Mouse (Mus musculus) lung, postnatal 0 days (tissue): ENCODE results near the gene Ndufb8. TPM values are rescaled to one million over a fixed set of nuclear protein-coding genes. Genes with fewer than 3 reads are reported as not detected.

Experiments used
- ATAC-seq: fragments of 200-750 bp; cut with Nextera tagmentation; 2 replicates; pipeline ENCODE4 v1.8.0; 2017; ENCODE audit warnings: moderate library complexity
- DNase-seq: peaks from one replicate; pipeline ENCODE4 v3.0.0-alpha.2; 2016; ENCODE audit warnings: low spot score
- H3K27ac ChIP-seq: fragments of 300-500 bp; sonication (generic); 2 replicates; pipeline ENCODE4 v1.5.1; 2014; ENCODE audit warnings: antibody characterized with exemption, mild to moderate bottlenecking, low read length, mixed read lengths
- H3K27me3 ChIP-seq: fragments of 300-500 bp; sonication (generic); replicated peaks from 2 replicates; pipeline ENCODE4 v1.6.1; 2014; ENCODE audit warnings: low read length, mixed read lengths; ENCODE audit not compliant: insufficient read depth
- H3K36me3 ChIP-seq: fragments of 300-500 bp; sonication (generic); 2 replicates; pipeline ENCODE4 v1.6.1; 2014; ENCODE audit warnings: low read length, mixed read lengths; ENCODE audit not compliant: insufficient read depth
- H3K4me1 ChIP-seq: fragments of 300-500 bp; sonication (generic); 2 replicates; pipeline ENCODE4 v1.6.1; 2014; ENCODE audit warnings: antibody characterized with exemption, low read depth, low read length, mixed read lengths; ENCODE audit not compliant: insufficient read depth
- H3K4me2 ChIP-seq: fragments of 300-500 bp; sonication (generic); replicated peaks from 2 replicates; pipeline ENCODE4 v1.6.1; 2014; ENCODE audit warnings: low read depth, mild to moderate bottlenecking, low read length, moderate library complexity, mixed read lengths
- H3K4me3 ChIP-seq: fragments of 300-500 bp; sonication (generic); 2 replicates; pipeline ENCODE4 v1.5.1; 2014; ENCODE audit warnings: low read depth, low read length
- H3K9ac ChIP-seq: fragments of 300-500 bp; sonication (generic); replicated peaks from 2 replicates; pipeline ENCODE4 v1.6.1; 2014; ENCODE audit warnings: low read depth, mild to moderate bottlenecking
- H3K9me3 ChIP-seq: fragments of 300-500 bp; sonication (generic); 2 replicates; pipeline ENCODE4 v1.6.1; 2016; ENCODE audit warnings: low read length, mixed read lengths
- CTCF ChIP-seq: IDR thresholded peaks from 2 replicates; pipeline ENCODE4 v1.5.1; 2016; ENCODE audit warnings: antibody characterized with exemption, mild to moderate bottlenecking
- EP300 ChIP-seq: IDR thresholded peaks from 2 replicates; pipeline ENCODE4 v1.6.1; 2016; ENCODE audit warnings: antibody characterized with exemption, mild to moderate bottlenecking, control low read depth
- WGBS: fragments of 180-500 bp; shearing (Covaris S2); extraction: QIAGEN DNeasy Blood & Tissue Kit; methylation state at CpG from one replicate; pipeline ENCODE4 v1.1.7; 2014; 5-methylcytosine and 5-hydroxymethylcytosine counted together
- polyA plus RNA-seq: library from polyadenylated mRNA; unstranded; fragments of >200 nt; fragmentation: Nextera tagmentation; extraction: Ambion mirVana; gene quantifications from 2 replicates; pipeline ENCODE4 v1.2.1, GENCODE M21; 2015

Gene Ndufb8
- polyA plus RNA-seq, 1 experiment from 2014 or later = 406 TPM

DNA sequence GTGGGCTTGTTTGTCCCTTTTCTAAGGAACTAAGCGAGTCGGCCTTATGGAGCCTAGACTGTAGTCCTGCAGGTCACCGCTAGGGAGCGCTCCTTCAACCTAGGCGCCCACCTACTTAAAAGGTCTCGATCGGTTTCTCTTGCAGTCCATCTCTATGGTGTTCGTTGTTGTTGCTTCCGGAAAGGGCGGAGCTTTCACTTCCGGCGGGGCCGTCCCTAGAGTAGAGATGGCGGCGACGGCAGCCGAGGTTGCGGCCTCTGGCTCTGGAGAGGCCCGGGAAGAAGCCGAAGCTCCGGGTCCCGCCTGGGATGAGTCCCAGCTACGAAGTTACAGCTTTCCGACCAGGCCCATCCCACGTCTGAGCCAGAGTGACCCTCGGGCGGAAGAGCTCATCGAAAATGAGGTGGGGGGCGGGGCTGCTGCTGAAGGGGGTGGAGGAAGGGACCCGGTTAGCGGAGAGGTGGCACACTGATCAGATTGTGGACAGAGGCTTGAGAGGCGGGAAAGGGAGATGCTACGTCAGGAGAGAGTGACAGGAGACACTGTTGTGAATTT, 7.5 kb upstream of the Ndufb8 start, which contains the start of gene Hif1an:
Gene Hif1an (plus strand): TSS at position 199 of the 555 bp plus-strand sequence.
- Histone ChIP-seq H3K27me3 (no peaks in the 10 kb centered on the region), H3K4me2 (peak within 1 kb of the TSS; percentile 61), H3K4me3 (peak within 1 kb of the TSS; percentile 84), H3K36me3 (peaks cover 13% of the 10 kb centered on the region; the same call in 1 of the 2 replicates), H3K9me3 (no peaks in the 10 kb centered on the region), H3K27ac (peak within 1 kb of the TSS; percentile 79), H3K4me1 (peaks cover 8% of the 10 kb centered on the region), H3K9ac (peak within 1 kb of the TSS; percentile 67)
- peak; percentile 98 for DNase-seq
- WGBS = under 1% methylated on average over 33 of the region's 33 CpGs
- ATAC-seq = peak; percentile 98
- TF ChIP-seq EP300 (peak; percentile 70), CTCF (peak; percentile 93)

DNA sequence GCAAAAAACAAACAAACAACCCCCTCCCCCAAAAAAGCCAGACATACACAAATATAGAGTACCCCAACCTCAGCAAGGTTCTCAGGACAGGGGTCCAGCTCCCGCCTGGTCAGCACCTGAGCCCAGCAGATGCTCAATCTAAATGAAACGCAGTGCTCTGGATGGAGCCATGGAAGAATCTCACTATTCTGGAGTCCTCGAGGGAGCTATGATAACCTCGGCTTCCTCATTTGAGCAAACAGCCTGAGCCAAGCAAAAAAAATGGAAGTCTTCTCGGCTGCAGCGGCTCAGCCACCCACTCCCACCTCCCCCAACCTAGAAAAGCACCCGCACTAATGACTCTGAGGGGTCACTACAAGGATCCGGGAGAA, 765 bp downstream of the Ndufb8 start:
- 0 out of 2 replicates have a peak overlapping the region, but pooled peaks have one; percentile 54 for H3K27ac ChIP-seq
- DNase-seq = no peak
- TF ChIP-seq EP300 = no peak
- no peak for TF ChIP-seq CTCF

DNA sequence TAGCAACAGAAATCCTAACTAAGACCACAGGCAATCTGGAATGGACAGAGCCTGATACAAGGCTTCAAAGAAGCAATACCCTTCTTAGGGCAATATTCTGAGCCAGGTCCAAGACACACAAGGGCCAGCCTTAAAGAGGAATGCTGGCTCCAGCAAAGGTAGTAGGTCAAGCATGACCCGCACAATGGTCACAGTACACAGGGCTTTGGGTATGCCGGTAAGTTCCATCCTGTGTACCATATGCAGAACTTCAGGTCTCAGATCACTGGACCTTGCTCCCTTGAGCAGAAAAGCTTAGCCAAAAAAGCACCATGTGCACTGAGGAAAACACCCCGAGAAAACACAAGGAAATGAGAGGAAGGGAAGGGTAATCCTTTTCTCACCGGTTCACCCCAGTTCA, 2.0 kb downstream of the Ndufb8 start:
- WGBS = 92% methylated on average over 4 of the region's 4 CpGs
- H3K9ac ChIP-seq = no peak overlapping the region
- no peak overlapping the region for H3K4me3 ChIP-seq
- H3K27me3 ChIP-seq = no peaks in the 10 kb centered on the region
- no peak overlapping the region for H3K4me2 ChIP-seq
- ATAC-seq (no peak), DNase-seq (no peak)
- no peak overlapping the region for H3K27ac ChIP-seq
- H3K4me1 ChIP-seq = peaks cover 9% of the 10 kb centered on the region; the same call in 1 of the 2 replicates
- H3K9me3 ChIP-seq = no peaks in the 10 kb centered on the region
- TF ChIP-seq CTCF (no peak), EP300 (no peak)
- peaks cover 28% of the 10 kb centered on the region; the same call in 1 of the 2 replicates for H3K36me3 ChIP-seq

More for the DNA sequence above, 765 bp downstream of the Ndufb8 start:
- peak overlapping the region; percentile 88 for H3K9ac ChIP-seq
- H3K27me3 ChIP-seq = no peaks in the 10 kb centered on the region
- H3K9me3 ChIP-seq = no peaks in the 10 kb centered on the region
- H3K4me1 ChIP-seq = peaks cover 9% of the 10 kb centered on the region; the same call in 1 of the 2 replicates
- H3K4me2 ChIP-seq = peak overlapping the region; percentile 90
- peak overlapping the region; percentile 86 for H3K4me3 ChIP-seq
- ATAC-seq = no peak
- H3K36me3 ChIP-seq = peaks cover 18% of the 10 kb centered on the region; the same call in 1 of the 2 replicates
- whole genome bisulfite sequencing = 3% methylated on average over 8 of the region's 8 CpGs

DNA sequence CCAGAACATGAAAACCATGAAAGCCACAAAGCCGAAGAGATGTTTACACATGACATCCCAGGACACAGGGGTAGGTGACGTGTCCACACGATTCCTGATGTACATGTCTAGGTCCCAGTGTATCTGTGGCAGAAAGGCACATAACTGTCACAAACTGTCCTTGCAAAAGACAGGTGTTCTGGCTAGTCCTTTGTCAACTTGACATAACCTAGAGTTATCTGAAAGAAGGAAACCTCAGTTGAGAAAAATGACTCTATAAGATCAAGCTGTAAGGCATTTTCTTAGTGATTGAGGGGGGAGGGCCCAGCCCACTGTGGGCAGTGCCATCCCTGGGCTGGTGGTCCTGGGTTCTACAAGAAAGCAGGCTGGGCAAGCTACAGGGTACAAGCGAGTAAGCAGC, 2.5 kb downstream of the Ndufb8 start, which contains the start of gene Gm20538:
Gene Gm20538 (minus strand): TSS at position 101 of the 400 bp plus-strand sequence.
- DNase-seq = no peak
- peaks cover 30% of the 10 kb centered on the region; the same call in 1 of the 2 replicates for H3K36me3 ChIP-seq
- no peaks in the 10 kb centered on the region for H3K27me3 ChIP-seq
- no peak for ATAC-seq
- TF ChIP-seq EP300 = no peak
- TF ChIP-seq CTCF = no peak
- H3K4me1 ChIP-seq = peaks cover 9% of the 10 kb centered on the region; the same call in 1 of the 2 replicates
- H3K4me2 ChIP-seq = no peak within 1 kb of the TSS
- H3K4me3 ChIP-seq = no peak within 1 kb of the TSS
- H3K9me3 ChIP-seq = no peaks in the 10 kb centered on the region
- no peak within 1 kb of the TSS for H3K9ac ChIP-seq
- WGBS = 94% methylated on average over 4 of the region's 4 CpGs
- H3K27ac ChIP-seq = no peak within 1 kb of the TSS

DNA sequence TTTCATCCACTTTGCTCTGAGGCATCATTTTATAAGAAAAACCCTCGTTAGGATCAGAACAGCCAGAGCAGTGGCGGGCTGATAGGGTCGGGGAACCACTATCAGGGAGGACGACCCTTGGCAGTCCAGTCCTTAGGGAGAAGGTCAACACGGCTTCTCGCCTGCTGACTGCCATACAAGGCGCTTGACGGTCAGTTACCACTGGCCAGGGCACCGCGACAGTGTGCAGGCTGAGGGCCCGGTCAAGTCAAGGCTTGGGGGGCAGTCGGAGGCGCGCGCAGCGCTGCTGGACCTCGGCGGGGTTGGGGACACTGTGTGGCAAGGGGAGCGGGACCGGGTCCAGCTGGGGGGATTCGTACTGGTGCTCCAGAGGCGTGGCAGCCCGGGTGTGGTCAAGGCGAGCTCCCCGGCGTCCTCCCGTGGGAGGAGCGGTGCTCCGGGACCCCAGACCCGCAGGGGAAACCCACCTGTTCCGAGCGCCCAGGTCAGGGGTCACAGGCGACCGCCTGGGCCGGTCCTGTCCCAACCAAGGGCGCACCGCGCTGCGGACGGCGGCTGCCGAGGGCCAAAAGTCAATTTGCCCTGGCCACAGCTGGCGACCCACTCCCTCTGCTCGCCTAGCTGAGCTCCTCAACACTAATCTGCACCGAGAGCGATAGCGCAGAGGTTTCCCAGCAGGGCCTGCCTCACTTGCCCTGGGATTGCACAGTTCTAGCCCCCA, 9.8 kb downstream of the Ndufb8 start, which contains the start of gene Sec31b:
Gene Sec31b (minus strand): TSS at position 544 of the 721 bp plus-strand sequence.
- 2% methylated on average over 44 of the region's 47 CpGs for WGBS
- H3K9ac ChIP-seq = peak within 1 kb of the TSS; percentile 41
- DNase-seq = peak; percentile 22

DNA sequence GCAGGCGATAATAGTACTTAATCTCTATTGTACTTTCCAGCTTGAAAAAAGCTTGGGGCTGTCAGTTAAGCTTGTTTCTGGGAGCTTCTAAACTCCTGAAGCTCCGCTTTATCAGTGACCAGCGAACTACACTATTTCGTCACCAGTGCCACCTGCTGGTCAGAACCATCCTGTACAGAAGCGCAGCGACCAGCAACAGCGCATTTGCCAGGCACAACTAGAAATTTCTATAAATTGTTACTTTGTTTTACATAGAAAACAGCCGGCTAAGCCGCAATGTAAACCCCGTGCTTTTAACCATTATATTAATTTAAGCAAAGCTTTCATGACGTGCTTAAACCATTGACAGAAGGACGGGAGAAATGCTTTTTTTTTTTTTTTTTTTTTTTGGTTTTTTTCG, 10.5 kb downstream of the Ndufb8 start:
- Histone ChIP-seq H3K4me3 (peak overlapping the region; percentile 47; the same call in 1 of the 2 replicates), H3K36me3 (peaks cover 16% of the 10 kb centered on the region; the same call in 1 of the 2 replicates), H3K4me1 (no peaks in the 10 kb centered on the region; the same call in 1 of the 2 replicates), H3K27ac (no peak overlapping the region), H3K9ac (no peak overlapping the region), H3K27me3 (no peaks in the 10 kb centered on the region), H3K9me3 (no peaks in the 10 kb centered on the region), H3K4me2 (peak overlapping the region; percentile 91)
- ATAC-seq = peak; percentile 70
- DNase-seq = peak; percentile 88
- 3% methylated on average over 12 of the region's 13 CpGs for WGBS
- TF ChIP-seq CTCF (peak; percentile 83), EP300 (no peak)

More for the DNA sequence above, 9.8 kb downstream of the Ndufb8 start, which contains the start of gene Sec31b:
- Histone ChIP-seq H3K4me3 (peak within 1 kb of the TSS; percentile 47), H3K4me1 (no peaks in the 10 kb centered on the region; the same call in 1 of the 2 replicates), H3K4me2 (peak within 1 kb of the TSS; percentile 91), H3K9me3 (no peaks in the 10 kb centered on the region), H3K27ac (no peak within 1 kb of the TSS), H3K36me3 (peaks cover 23% of the 10 kb centered on the region; the same call in 1 of the 2 replicates), H3K27me3 (no peaks in the 10 kb centered on the region)
- no peak for TF ChIP-seq EP300
- no peak for TF ChIP-seq CTCF
- ATAC-seq = peak; percentile 64
